Mouse (Mus musculus): ENCODE data around the gene Sec61a1.

The Sec61a1 gene

GRCm38 (mm10) chr6:88518404-88519263 lies at the start of gene Sec61a1:
Gene Sec61a1 (minus strand): TSS chr6:88518905.
- peak; percentile 94 to 96 for DNase-seq (ENCODE audit: low spot score in 2 of 2)

- no peak for DNase-seq (ENCODE audit: low spot score in 2 of 2)
Measured at GRCm38 (mm10) chr6:88566676-88567075, 48.0 kb upstream of the Sec61a1 start.

GRCm38 (mm10) chr6:88565033-88565432 lies 46.3 kb upstream of the Sec61a1 start:
- DNase-seq (ENCODE audit: low spot score in 2 of 2), result peak in 1 of 2 experiments; percentile 31

DNA sequence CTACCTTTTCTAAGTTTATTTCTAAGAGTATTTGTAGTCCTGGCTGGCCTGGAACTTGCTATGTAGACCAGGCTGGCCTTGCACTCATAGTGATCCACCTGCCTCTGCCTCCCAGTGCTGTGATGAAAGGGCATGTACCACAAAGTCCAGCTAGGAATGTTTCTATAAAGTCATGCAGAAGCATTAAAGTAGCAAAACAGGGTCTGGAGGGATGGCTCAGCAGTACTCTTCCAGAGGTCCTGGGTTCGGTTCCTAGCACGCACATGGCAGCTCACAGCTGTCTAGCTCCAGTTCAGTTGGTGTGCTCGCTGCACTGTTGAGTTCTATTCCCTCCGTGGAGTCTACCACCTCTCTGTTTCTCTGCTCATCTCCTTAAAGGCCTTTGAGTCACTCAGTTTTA lies 41.5 kb upstream of the Sec61a1 start:
- no peak for DNase-seq (ENCODE audit: low spot score in 2 of 2)

DNA sequence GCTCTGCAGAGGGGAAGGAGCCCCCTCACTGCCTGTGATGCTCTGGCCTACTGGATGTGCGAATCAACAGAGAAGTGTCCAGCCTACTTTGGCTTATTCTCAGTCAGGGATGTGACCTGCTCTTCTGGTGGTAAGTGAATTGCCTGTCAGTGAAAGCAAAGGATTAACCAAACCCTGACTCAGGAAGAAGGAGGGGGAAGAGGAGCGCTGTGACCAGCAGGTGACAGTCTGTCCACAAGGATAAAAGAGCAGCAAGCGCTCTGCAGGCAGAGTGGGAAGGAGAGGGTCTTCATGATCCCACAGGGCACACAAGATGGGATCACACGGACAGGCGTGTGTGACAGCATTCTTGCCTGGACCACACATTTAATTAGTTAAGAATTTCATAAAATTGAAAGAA lies 41.0 kb upstream of the Sec61a1 start:
- no peak for DNase-seq (ENCODE audit: low spot score in 2 of 2)

GRCm38 (mm10) chr6:88558076-88558475 lies 39.4 kb upstream of the Sec61a1 start:
- peak in 1 of 2 experiments; percentile 38 for DNase-seq (ENCODE audit: low spot score in 2 of 2)

- DNase-seq (ENCODE audit: low spot score in 2 of 2), result no peak
Measured at GRCm38 (mm10) chr6:88557548-88557947, 38.8 kb upstream of the Sec61a1 start.

- no peak for DNase-seq (ENCODE audit: low spot score in 2 of 2)
Measured at GRCm38 (mm10) chr6:88549916-88550315, 31.2 kb upstream of the Sec61a1 start.

GRCm38 (mm10) chr6:88549137-88549814 lies 30.6 kb upstream of the Sec61a1 start:
- DNase-seq (ENCODE audit: low spot score in 2 of 2), result peak; percentile 60 to 76

DNA sequence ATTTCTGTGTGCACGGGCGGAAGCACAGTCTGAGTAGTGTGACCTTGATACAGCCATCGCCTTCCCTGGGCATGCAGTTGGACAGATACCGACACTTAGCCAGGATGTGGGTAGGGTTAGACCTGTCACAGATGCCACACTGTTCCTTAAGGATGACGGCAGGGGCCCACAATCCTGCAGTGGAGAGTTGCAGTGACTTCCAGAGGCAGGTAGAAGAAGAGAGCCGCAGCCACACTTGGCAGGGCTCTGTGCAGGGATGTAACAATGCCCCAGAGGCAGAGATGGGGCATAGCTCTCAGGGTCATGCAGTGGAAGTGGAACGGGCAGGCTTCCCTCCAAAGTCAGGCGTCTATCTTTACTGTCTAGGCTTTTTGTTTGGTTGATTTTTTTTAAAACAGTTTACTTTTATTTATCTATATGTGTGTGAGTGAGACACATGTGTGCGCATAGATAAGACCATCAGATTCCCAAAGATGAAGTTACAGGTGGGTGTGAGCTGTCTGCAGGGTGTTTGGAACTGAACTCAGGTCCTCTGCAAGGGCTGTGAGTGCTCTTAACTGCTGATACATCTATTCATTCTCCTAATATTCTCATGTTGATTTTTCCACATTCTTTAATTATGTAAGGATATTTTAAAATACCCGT lies 29.8 kb upstream of the Sec61a1 start:
- no peak for DNase-seq (ENCODE audit: low spot score in 2 of 2)

DNA sequence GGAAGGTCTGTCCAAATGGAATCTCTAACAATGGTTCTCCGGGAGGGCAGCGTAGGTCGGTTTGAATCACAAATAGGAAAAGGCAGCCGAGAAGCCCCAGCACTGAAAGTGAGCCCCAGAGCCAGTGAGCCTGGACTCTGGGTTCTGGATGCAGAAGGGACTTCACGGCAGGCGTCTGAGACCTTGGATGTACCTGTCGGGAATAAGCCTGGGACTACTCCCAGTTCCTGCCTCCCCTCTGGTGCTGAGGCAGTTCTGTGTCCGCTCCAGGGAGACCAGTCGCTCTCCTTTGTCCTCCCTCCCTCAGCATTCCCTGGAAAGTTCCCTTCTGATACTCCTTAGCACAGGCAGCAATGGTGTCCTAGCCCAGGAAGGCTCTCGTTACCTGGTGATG lies 26.7 kb upstream of the Sec61a1 start:
- no peak for DNase-seq (ENCODE audit: low spot score in 2 of 2)

DNA sequence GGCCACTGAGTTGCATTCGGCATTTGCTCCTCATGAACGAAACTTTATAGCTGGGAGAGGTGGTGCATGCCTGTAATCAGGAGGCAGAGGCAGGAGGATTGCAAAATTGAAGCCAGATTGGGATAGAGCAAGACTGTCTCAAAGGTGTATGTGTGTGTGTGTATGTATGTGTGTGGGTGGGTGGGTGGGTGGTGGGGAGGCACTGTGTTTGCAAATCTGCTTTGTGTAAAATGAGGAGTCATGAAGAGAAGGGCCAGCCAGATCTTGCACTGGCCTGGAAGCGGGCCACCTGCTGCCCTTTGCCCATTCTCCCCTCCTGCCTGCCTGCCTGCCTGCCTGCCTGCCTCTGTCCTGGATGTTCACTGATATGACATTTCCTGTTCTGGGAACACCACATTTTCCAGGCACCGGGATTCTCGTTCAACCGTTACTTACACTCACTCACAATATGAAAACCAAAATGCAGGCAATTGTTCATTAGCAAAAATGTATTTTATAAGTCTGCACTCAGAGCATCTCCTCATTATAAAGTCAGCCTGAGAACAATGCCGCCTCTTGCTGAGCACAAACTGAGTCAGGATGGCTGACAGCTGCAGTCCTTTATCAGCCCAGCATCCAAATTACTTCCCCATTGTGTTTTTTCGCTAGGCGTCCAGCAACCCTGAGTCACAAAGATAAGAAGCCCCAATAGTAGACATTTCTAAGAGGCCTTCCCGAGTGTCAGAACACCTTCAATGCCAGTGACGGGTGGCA lies 26.1 kb upstream of the Sec61a1 start:
- DNase-seq (ENCODE audit: low spot score in 2 of 2), result no peak

GRCm38 (mm10) chr6:88544241-88544640 lies 25.5 kb upstream of the Sec61a1 start:
- DNase-seq (ENCODE audit: low spot score in 2 of 2), result no peak

GRCm38 (mm10) chr6:88540093-88540755 lies 21.5 kb upstream of the Sec61a1 start:
- no peak for DNase-seq (ENCODE audit: low spot score in 2 of 2)

DNA sequence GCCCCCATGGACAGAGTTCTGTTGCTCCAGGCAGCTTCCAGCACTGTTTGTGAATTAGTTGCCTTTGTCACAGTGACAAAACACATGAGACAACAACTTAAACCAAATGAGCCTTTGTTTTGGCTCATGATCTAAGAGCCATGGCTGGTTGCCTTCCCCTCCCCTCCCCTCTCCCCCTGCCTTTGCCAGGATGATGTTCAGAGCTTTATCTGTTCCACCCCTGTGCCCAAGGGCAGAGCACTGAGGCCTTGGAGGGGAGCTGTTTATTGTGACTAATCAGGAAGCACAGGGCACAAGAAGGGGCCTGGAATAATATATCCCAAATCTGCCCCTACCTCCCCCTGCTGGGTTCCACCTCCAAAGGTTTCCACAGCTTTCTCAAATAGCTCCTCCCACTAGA lies 11.6 kb upstream of the Sec61a1 start:
- DNase-seq (ENCODE audit: low spot score in 2 of 2), result no peak

- no peak for DNase-seq (ENCODE audit: low spot score in 2 of 2)
Measured at GRCm38 (mm10) chr6:88524056-88524455, 5.4 kb upstream of the Sec61a1 start.

GRCm38 (mm10) chr6:88523451-88523850 lies 4.7 kb upstream of the Sec61a1 start:
- DNase-seq (ENCODE audit: low spot score in 2 of 2), result no peak

DNA sequence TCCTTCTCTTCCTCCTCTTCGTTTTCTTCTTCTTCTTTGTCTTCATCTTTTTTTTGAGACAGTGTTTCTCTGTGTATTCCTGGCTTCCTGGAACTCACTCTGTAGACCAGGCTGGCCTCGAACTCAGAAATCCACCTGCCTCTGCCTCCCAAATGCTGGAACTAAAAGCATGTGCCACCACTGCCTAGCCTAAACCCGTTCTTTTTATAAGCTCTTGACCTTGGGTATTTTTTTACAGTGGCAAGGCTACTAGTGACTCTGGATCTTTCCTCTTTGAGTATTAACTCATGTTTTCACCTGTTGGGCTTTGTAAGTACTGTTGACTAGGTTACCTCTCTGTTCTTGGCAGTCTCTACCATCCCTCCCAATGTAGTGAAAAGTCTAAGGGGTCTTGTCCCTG lies 4.3 kb upstream of the Sec61a1 start:
- DNase-seq (ENCODE audit: low spot score in 2 of 2), result no peak

DNA sequence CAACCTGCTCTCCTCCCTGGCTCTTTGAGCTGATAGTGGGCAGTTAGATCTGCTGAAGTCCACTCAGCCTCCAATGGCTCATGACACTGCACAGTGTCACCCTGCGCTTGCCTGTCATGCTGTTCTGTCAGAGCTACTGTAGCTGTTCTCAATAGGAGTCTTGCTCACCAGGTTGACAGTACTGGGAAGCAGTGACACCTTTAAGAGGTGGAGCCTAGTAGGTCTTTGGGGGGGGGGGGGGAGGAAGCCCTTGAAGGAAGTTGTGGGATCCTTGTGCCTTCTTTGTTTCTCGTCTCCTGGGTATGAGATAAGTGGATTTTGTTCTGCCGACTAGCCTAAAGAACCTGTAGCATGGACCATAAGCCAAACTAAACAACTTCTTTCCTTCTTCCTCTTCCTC lies 3.9 kb upstream of the Sec61a1 start:
- DNase-seq (ENCODE audit: low spot score in 2 of 2), result no peak

- DNase-seq (ENCODE audit: low spot score in 2 of 2), result peak; percentile 48 to 80
Measured at GRCm38 (mm10) chr6:88521821-88522220, 3.1 kb upstream of the Sec61a1 start.

GRCm38 (mm10) chr6:88517701-88518403 lies 853 bp downstream of the Sec61a1 start:
- DNase-seq (ENCODE audit: low spot score in 2 of 2), result no peak

Data from frontal cortex, postnatal 36 days (tissue).